Mouse (Mus musculus) limb, embryonic 14.5 days (tissue): ENCODE measurements around the gene Narfl. TPM values are rescaled to one million over a fixed set of nuclear protein-coding genes. Genes with fewer than 3 reads are reported as not detected.

ENCODE experiments used
- ATAC-seq: fragments of 200-750 bp; cut with Nextera tagmentation; 2 replicates; pipeline ENCODE4 v1.8.0; 2017; ENCODE audit warnings: low read depth, moderate number of reproducible peaks, moderate TSS enrichment; ENCODE audit not compliant: low FRiP score
- DNase-seq: peaks from one replicate; pipeline ENCODE4 v3.0.0-alpha.2; 2015; ENCODE audit warnings: low spot score
- H3K27ac ChIP-seq: fragments of 300-500 bp; sonication (generic); replicated peaks from 2 replicates; pipeline ENCODE4 v1.5.1; 2014; ENCODE audit warnings: low read depth, mild to moderate bottlenecking, low read length, moderate library complexity, mixed read lengths
- H3K27me3 ChIP-seq: fragments of 300-500 bp; sonication (generic); 2 replicates; pipeline ENCODE4 v1.6.1; 2014; ENCODE audit warnings: low read length, mixed read lengths; ENCODE audit not compliant: control insufficient read depth, insufficient read depth
- H3K36me3 ChIP-seq: fragments of 300-500 bp; sonication (generic); 2 replicates; pipeline ENCODE4 v1.6.1; 2014; ENCODE audit warnings: mild to moderate bottlenecking, low read length, moderate library complexity, mixed read lengths; ENCODE audit not compliant: control insufficient read depth, insufficient read depth
- H3K4me1 ChIP-seq: fragments of 300-500 bp; sonication (generic); 2 replicates; pipeline ENCODE4 v1.6.1; 2014; ENCODE audit warnings: antibody characterized with exemption, low read length, mixed read lengths; ENCODE audit not compliant: control insufficient read depth, insufficient read depth
- H3K4me2 ChIP-seq: fragments of 300-500 bp; sonication (generic); replicated peaks from 2 replicates; pipeline ENCODE4 v1.6.1; 2014; ENCODE audit warnings: low read depth, mild to moderate bottlenecking, low read length, moderate library complexity; ENCODE audit not compliant: severe bottlenecking
- H3K4me3 ChIP-seq: fragments of 300-500 bp; sonication (generic); replicated peaks from 2 replicates; pipeline ENCODE4 v1.5.1; 2014; ENCODE audit warnings: low read length
- H3K9ac ChIP-seq: fragments of 300-500 bp; sonication (generic); 2 replicates; pipeline ENCODE4 v1.6.1; 2014; ENCODE audit warnings: mild to moderate bottlenecking, low read depth, low read length, moderate library complexity; ENCODE audit not compliant: severe bottlenecking
- H3K9me3 ChIP-seq: fragments of 300-500 bp; sonication (generic); 2 replicates; pipeline ENCODE4 v1.6.1; 2016; ENCODE audit warnings: low read length; ENCODE audit not compliant: control insufficient read depth
- POLR2A ChIP-seq: fragments of 200-500 bp; IDR thresholded peaks from 2 replicates; pipeline ENCODE4 v1.8.0; 2012; ENCODE audit warnings: inconsistent platforms, mild to moderate bottlenecking, moderate library complexity, borderline replicate concordance; ENCODE audit not compliant: insufficient read depth, insufficient read length; ENCODE audit errors: extremely low read depth
- WGBS: fragments of 180-500 bp; shearing (Covaris S2); extraction: QIAGEN DNeasy Blood & Tissue Kit; methylation state at CpG from one replicate; pipeline ENCODE4 v1.1.7; 2014; 5-methylcytosine and 5-hydroxymethylcytosine counted together
- polyA plus RNA-seq, 2 experiments: library from polyadenylated mRNA; depleted of rRNA in 1 of 2; stranded (reverse) in 1 of 2; unstranded in 1 of 2; fragments of >200 nt; fragmentation: Nextera tagmentation in 1 of 2; extraction: Ambion mirVana in 1 of 2; gene quantifications; 2 replicates each; pipeline versions ENCODE4 v1.2.1 to v1.2.3; 2012 to 2014

Narfl gene
- polyA plus RNA-seq (2012; rRNA removed) (24.9 and 26.0 TPM in 2 replicates), polyA plus RNA-seq (2014; fragmentation: Nextera tagmentation; extraction: Ambion mirVana) (24.2 and 26.1 TPM in 2 replicates)

GRCm38 (mm10) chr17:25773549-25774120 lies at the start of gene Narfl:
Narfl (plus strand) TSS chr17:25773776.
- H3K4me1 ChIP-seq = peaks cover 5% of the 10 kb centered on the region
- TF ChIP-seq POLR2A = peak; percentile 53; the same call in 1 of the 2 replicates
- H3K4me3 ChIP-seq = peak within 1 kb of the TSS; percentile 69
- H3K4me2 ChIP-seq = peak within 1 kb of the TSS; percentile 80
- H3K9ac ChIP-seq = peak within 1 kb of the TSS; percentile 77
- H3K36me3 ChIP-seq = peaks cover 9% of the 10 kb centered on the region
- H3K27ac ChIP-seq = no peak within 1 kb of the TSS
- no peaks in the 10 kb centered on the region for H3K27me3 ChIP-seq
- DNase-seq (peak; percentile 96), ATAC-seq (peak; percentile 87)
- no peaks in the 10 kb centered on the region for H3K9me3 ChIP-seq
- under 1% methylated on average over 37 of the region's 37 CpGs for WGBS

DNA sequence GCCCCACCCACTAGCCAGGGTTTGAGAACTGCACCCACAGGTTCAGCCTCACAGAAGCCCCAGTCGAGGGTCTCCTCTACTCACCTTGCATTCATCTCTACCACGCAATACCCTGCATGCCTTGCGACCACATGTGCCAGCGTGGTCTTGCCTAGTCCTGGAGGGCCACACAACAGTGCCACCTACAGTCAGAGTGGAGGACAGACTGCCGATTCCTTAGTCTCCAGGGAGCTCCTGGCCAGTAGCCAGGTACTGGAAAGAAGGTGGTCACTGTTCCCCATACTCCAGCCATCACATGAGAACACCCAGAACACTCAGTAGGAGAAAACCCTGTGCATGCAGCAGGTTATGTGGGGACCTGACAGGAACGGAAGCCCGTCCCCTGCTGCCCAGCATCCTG lies 49.7 kb upstream of the Narfl start:
- H3K27ac ChIP-seq = no peak overlapping the region
- no peak overlapping the region for H3K4me3 ChIP-seq
- no peak overlapping the region for H3K9ac ChIP-seq
- H3K4me2 ChIP-seq = no peak overlapping the region
- peaks cover 12% of the 10 kb centered on the region for H3K4me1 ChIP-seq
- peaks cover 20% of the 10 kb centered on the region for H3K36me3 ChIP-seq
- no peaks in the 10 kb centered on the region for H3K9me3 ChIP-seq
- no peak for DNase-seq
- TF ChIP-seq POLR2A = no peak
- H3K27me3 ChIP-seq = no peaks in the 10 kb centered on the region
- ATAC-seq = no peak
- 73% methylated on average over 7 of the region's 7 CpGs for WGBS

DNA sequence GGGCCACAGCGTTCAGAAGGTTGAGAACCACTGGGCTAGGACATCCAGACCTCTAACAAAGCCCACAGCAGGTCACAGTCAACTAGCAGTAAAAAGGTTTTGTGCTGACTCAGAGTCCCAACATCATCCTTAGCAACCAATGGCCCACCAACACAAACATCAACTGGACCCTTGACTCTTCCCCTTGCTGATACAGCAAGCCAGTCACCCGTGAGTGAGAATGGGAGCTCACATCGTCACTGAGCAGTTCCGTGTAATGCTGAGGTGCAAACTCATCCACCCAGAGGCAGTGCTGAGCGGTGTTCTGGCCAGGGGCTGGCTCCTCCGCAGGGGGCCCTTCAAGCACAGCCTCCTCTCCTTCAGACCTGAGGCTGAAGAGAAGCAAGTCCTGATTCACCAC lies 48.3 kb upstream of the Narfl start:
- Histone ChIP-seq H3K4me3 (no peak overlapping the region), H3K4me2 (no peak overlapping the region), H3K27me3 (no peaks in the 10 kb centered on the region), H3K4me1 (peaks cover 12% of the 10 kb centered on the region), H3K9me3 (no peaks in the 10 kb centered on the region), H3K27ac (no peak overlapping the region), H3K9ac (no peak overlapping the region), H3K36me3 (peaks cover 18% of the 10 kb centered on the region)
- no peak for TF ChIP-seq POLR2A
- WGBS = 85% methylated on average over 6 of the region's 6 CpGs
- DNase-seq (no peak), ATAC-seq (no peak)

DNA sequence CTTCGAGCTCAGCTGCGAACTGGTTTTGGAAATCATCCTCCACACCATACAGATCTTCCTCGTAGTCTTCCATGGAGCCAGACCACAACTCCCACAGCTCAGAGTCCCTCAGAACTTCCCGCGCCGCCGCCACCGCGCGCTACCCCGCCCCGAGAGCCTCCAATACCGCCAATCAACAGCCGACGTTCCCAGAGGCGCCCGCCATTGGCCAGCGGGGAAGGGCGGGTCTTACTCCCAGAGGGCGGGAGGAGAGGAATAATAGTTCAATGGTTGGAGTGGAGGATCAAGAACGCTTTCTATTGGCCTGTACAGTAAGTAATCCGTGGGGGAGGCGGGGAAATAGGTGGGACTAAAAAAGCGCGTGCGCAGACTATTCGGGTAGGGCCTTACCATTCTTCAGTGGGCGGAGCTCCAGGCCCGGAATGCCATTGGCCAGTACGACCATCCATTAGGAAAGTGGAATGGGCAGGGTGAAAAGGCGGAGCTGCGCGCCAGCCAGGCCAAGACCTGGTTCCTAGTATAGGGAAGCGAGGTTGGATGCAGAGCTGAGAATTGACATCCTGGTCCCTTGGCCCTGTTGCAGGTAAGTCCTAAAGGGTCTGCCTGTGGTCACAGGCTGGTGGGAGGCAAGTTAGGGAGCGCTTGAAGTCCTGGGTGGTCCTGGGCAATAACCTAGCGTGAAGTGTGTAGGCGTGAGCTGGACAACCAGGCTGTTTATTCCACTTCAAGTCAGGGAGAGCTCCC lies 46.1 kb upstream of the Narfl start, which contains the start of the genes Chtf18 and Rpusd1:
Chtf18 (minus strand) TSS at position 155 of the 744 bp plus-strand sequence.
Rpusd1 (plus strand) TSS at position 406 of the 744 bp plus-strand sequence.
- H3K9ac ChIP-seq = peak within 1 kb of the TSS; percentile 84
- ATAC-seq (peak; percentile 99), DNase-seq (peak; percentile 100)
- H3K4me3 ChIP-seq = peak within 1 kb of the TSS; percentile 57
- H3K4me2 ChIP-seq = peak within 1 kb of the TSS; percentile 96
- peaks cover 12% of the 10 kb centered on the region for H3K4me1 ChIP-seq
- peaks cover 18% of the 10 kb centered on the region for H3K36me3 ChIP-seq
- H3K9me3 ChIP-seq = no peaks in the 10 kb centered on the region
- H3K27ac ChIP-seq = peak within 1 kb of the TSS; percentile 9; the same call in 1 of the 2 replicates
- no peaks in the 10 kb centered on the region for H3K27me3 ChIP-seq
- under 1% methylated on average over 37 of the region's 37 CpGs for WGBS
- TF ChIP-seq POLR2A = peak; percentile 65; the same call in 1 of the 2 replicates

GRCm38 (mm10) chr17:25728009-25728270 lies 45.6 kb upstream of the Narfl start:
- TF ChIP-seq POLR2A = no peak
- Histone ChIP-seq H3K27ac (0 out of 2 replicates have a peak overlapping the region, but pooled peaks have one; percentile 9), H3K4me2 (peak overlapping the region; percentile 96), H3K9ac (peak overlapping the region; percentile 84), H3K4me3 (peak overlapping the region; percentile 57), H3K36me3 (peaks cover 18% of the 10 kb centered on the region), H3K9me3 (no peaks in the 10 kb centered on the region), H3K4me1 (peaks cover 12% of the 10 kb centered on the region), H3K27me3 (no peaks in the 10 kb centered on the region)
- WGBS = 30% methylated on average over 4 of the region's 4 CpGs
- ATAC-seq (no peak), DNase-seq (no peak)
